Mouse (Mus musculus): ENCODE data around the gene Flnb.

DNA sequence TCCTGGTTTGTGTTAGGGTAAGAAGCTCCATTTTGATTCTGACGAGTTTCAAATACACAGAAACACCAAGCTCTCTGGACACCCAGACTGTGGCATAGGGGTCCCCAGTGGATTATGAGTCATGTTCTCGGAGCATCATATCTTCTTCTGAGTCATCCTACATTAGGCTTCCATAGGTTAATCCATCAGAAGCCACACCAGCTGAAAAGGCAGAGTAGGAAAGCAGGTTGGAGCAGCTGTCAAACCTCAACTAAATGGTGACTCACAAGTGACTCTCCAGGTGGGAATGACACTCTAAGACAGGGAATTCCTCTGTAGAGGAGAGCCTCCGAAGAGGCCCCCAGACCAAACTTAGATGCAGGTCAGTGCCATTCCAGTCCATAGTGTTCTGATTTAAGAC lies 181.3 kb downstream of the Flnb start:
- TF ChIP-seq POLR2A (IDR thresholded peaks at IDR 0.05; ENCODE audit: control insufficient read depth, low read depth, low read length) (no peak), CTCF (IDR thresholded peaks at IDR 0.05; ENCODE audit: control insufficient read depth, insufficient read depth, insufficient replicate concordance, low read depth, low read length) (no peak)
